10 mouse cellular contexts compared by ENCODE assay signal in the genomic region with DNA sequence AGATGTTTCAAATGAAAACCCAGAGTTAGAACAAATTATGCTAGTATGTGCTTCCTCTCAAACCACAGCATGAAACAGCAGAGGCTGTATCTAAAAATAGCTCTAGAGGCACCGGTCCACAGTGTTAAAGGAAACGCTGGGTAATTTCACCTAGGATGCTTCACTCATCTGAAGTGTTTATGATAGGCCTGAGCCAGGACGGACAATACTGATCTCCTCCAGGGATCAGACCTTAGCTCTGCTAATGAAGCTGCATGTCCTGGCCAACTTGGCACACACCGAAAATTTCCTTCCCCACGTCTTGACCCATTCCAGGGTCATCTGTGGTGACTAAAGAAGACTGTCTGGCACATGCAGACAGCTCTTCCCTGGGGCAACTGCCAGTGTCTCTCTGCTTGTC. TPM values are rescaled to one million over a fixed set of nuclear protein-coding genes. Genes with fewer than 3 reads are reported as not detected.
A peak's percentile ranks its signal among the peaks of the same experiment; 100 is the strongest.
DNase-seq lines count a peak whose midpoint lies in the region; ATAC-seq and TF ChIP-seq lines count a peak whose summit lies in the region.
"Had no signal": no experiment of that assay in that cellular context is flagged by ENCODE, and none has a peak within 500 bp of the region (broad histone marks: within the 10 kb centered on the region; RNA-seq: fewer than 3 reads in every experiment).

No protein-coding gene starts in this region.

- intact Hi-C loops in heart, postnatal 36 days (cut with DNase I) = no loop called here

- TF ChIP-seq CTCF in midbrain, postnatal 0 days (IDR thresholded peaks at IDR 0.05) = no peak

- no peak overlapping the region for H3K9ac ChIP-seq in intestine, embryonic 16.5 days (ENCODE audit: low read depth, low read length)
- H3K9ac ChIP-seq in intestine, embryonic 15.5 days = no peak overlapping the region
- H3K9ac ChIP-seq in forebrain, embryonic 14.5 days (ENCODE audit: low read length) = no peak overlapping the region
- H3K9ac ChIP-seq in midbrain, postnatal 0 days (replicated peaks; ENCODE audit: low read length, poor library complexity, severe bottlenecking) = no peak overlapping the region
- H3K9ac ChIP-seq: forebrain, postnatal 0 days had no signal

- no peak for ATAC-seq in intestine, embryonic 16.5 days
- ATAC-seq in intestine, embryonic 15.5 days = no peak
- no peak for ATAC-seq in forebrain, embryonic 14.5 days
- no peak for ATAC-seq in midbrain, postnatal 0 days (ENCODE audit: low FRiP score)
- ATAC-seq: forebrain, postnatal 0 days had no signal

- no peaks in the 10 kb centered on the region for H3K36me3 ChIP-seq in intestine, embryonic 16.5 days (ENCODE audit: control insufficient read depth, insufficient read depth, low read length)
- no peaks in the 10 kb centered on the region for H3K36me3 ChIP-seq in intestine, embryonic 15.5 days
- no peaks in the 10 kb centered on the region for H3K36me3 ChIP-seq in forebrain, embryonic 14.5 days (ENCODE audit: control insufficient read depth, insufficient read depth, low read length)
- no peaks in the 10 kb centered on the region for H3K36me3 ChIP-seq in midbrain, postnatal 0 days (ENCODE audit: insufficient read depth, low read length)
- H3K36me3 ChIP-seq: G1E had no signal

- peak overlapping the region; percentile 48 for H3K27ac ChIP-seq in intestine, embryonic 16.5 days (ENCODE audit: low read length)
- no peak overlapping the region for H3K27ac ChIP-seq in intestine, embryonic 15.5 days
- no peak overlapping the region for H3K27ac ChIP-seq in forebrain, embryonic 14.5 days (ENCODE audit: low read depth, low read length)
- H3K27ac ChIP-seq in midbrain, postnatal 0 days (ENCODE audit: low read depth, low read length) = no peak overlapping the region

- WGBS in intestine, embryonic 16.5 days = 39% methylated on average over 5 of the region's 5 CpGs
- 40% methylated on average over 5 of the region's 5 CpGs for WGBS in intestine, embryonic 15.5 days
- 69% methylated on average over 5 of the region's 5 CpGs for WGBS in forebrain, embryonic 14.5 days
- 60% methylated on average over 5 of the region's 5 CpGs for WGBS in midbrain, postnatal 0 days

- no peaks in the 10 kb centered on the region for H3K9me3 ChIP-seq in intestine, embryonic 16.5 days (ENCODE audit: control insufficient read depth, low read length)
- H3K9me3 ChIP-seq in intestine, embryonic 15.5 days = no peaks in the 10 kb centered on the region
- no peaks in the 10 kb centered on the region for H3K9me3 ChIP-seq in forebrain, embryonic 14.5 days (replicated peaks; ENCODE audit: control insufficient read depth, low read length)
- no peaks in the 10 kb centered on the region for H3K9me3 ChIP-seq in midbrain, postnatal 0 days (ENCODE audit: low read length)
- H3K9me3 ChIP-seq: G1E had no signal

- peak; percentile 8 for DNase-seq in NIH3T3 (ENCODE audit: low read depth)
- peak; percentile 28 to 54 for DNase-seq in cerebellum, postnatal 25 days
- peak; percentile 5 to 17 for DNase-seq in heart, postnatal 36 days
- no peak for DNase-seq in right cerebral cortex, postnatal 4 days
- no peak for DNase-seq in forebrain, embryonic 14.5 days (ENCODE audit: low spot score)
- no peak for DNase-seq in midbrain, postnatal 0 days (ENCODE audit: low spot score)
- DNase-seq: forebrain, postnatal 0 days had no signal

- no peaks in the 10 kb centered on the region for H3K27me3 ChIP-seq in intestine, embryonic 16.5 days (replicated peaks; ENCODE audit: control insufficient read depth, insufficient read depth, low read length)
- no peaks in the 10 kb centered on the region for H3K27me3 ChIP-seq in intestine, embryonic 15.5 days (replicated peaks)
- no peaks in the 10 kb centered on the region for H3K27me3 ChIP-seq in forebrain, embryonic 14.5 days (replicated peaks; ENCODE audit: control insufficient read depth, insufficient read depth, low read length)
- no peaks in the 10 kb centered on the region for H3K27me3 ChIP-seq in midbrain, postnatal 0 days (ENCODE audit: insufficient read depth, low read length)

- peaks cover 3% of the 10 kb centered on the region; the same call in 1 of the 2 replicates for H3K4me1 ChIP-seq in intestine, embryonic 16.5 days (ENCODE audit: control insufficient read depth, insufficient read depth, low read length)
- H3K4me1 ChIP-seq in intestine, embryonic 15.5 days (replicated peaks) = no peaks in the 10 kb centered on the region
- H3K4me1 ChIP-seq in forebrain, embryonic 14.5 days (ENCODE audit: control insufficient read depth, insufficient read depth, low read length) = no peaks in the 10 kb centered on the region; the same call in 1 of the 2 replicates
- H3K4me1 ChIP-seq in midbrain, postnatal 0 days (ENCODE audit: insufficient read depth, low read length) = no peaks in the 10 kb centered on the region

- no peak overlapping the region for H3K4me3 ChIP-seq in intestine, embryonic 16.5 days (ENCODE audit: low read length)
- no peak overlapping the region for H3K4me3 ChIP-seq in intestine, embryonic 15.5 days (replicated peaks)
- H3K4me3 ChIP-seq in forebrain, embryonic 14.5 days (ENCODE audit: low read depth, low read length) = no peak overlapping the region
- no peak overlapping the region for H3K4me3 ChIP-seq in midbrain, postnatal 0 days (ENCODE audit: low read depth, low read length)

- H3K4me2 ChIP-seq in intestine, embryonic 16.5 days (ENCODE audit: low read depth, low read length) = no peak overlapping the region
- no peak overlapping the region for H3K4me2 ChIP-seq in intestine, embryonic 15.5 days (replicated peaks)
- H3K4me2 ChIP-seq in forebrain, embryonic 14.5 days (ENCODE audit: low read length) = no peak overlapping the region
- H3K4me2 ChIP-seq in midbrain, postnatal 0 days (ENCODE audit: low read depth, low read length, poor library complexity, severe bottlenecking) = no peak overlapping the region

RNA-seq across cellular contexts. Expression of a gene that starts 29.4 kb away (rescaled TPM):
- polyA plus RNA-seq in intestine, embryonic 16.5 days (2015; fragmentation: Nextera tagmentation; extraction: Ambion mirVana) = 18.0 and 18.5 TPM in 2 replicates
- polyA plus RNA-seq in intestine, embryonic 15.5 days (2015; fragmentation: Nextera tagmentation; extraction: Ambion mirVana) = 19.4 and 24.2 TPM in 2 replicates
- 10 to 100 TPM; 20.9 to 22.3 TPM for total RNA-seq in heart, postnatal 36 days (2021)
- 113 and 144 TPM in 2 replicates for polyA plus RNA-seq in forebrain, embryonic 14.5 days (2014; fragmentation: Nextera tagmentation; extraction: Ambion mirVana)
- 61.8 and 73.7 TPM in 2 replicates for total RNA-seq in midbrain, postnatal 0 days (2014; rRNA removed)
- 113 and 130 TPM in 2 replicates for polyA plus RNA-seq in midbrain, postnatal 0 days (2015; fragmentation: Nextera tagmentation; extraction: Ambion mirVana)

Comparison
In these comparisons a context has a peak if more than half of its experiments do, and no peak if none do; other contexts are left out.
1. DNase-seq: peak in NIH3T3 (single experiment), cerebellum, postnatal 25 days (2 of 2) and heart, postnatal 36 days (2 of 2); none in right cerebral cortex, postnatal 4 days (single experiment), forebrain, embryonic 14.5 days (single experiment) and midbrain, postnatal 0 days (single experiment).